Mouse (Mus musculus): ENCODE data around the gene Pip4k2a.
"Not testable (repeated sequence)": the region's sequence is repeated elsewhere in the genome, so short reads cannot be mapped to it uniquely, and the experiment has no call there.

Gene Pip4k2a

DNA sequence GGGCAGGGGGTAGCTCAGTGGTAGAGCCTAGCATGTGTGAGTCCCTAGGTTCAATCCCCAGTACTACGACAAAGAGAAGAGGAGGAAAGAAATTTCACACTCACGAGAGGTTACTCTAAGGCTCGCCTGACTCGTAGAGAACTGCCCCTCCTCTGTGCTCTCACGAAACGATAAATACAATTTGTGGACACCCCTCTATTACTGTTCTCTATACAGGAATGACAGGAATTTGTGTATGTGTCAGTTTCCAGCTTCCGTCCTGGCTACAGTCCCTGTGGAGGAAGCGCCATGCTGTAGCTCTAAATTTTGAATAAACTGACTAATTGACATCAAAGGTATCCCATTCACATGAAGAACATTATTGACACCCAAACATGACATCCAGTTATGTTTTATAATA is 90.7 kb downstream of the Pip4k2a start:
- ATAC-seq (ENCODE audit: insufficient number of reproducible peaks, low FRiP score, low TSS enrichment) = no peak

DNA sequence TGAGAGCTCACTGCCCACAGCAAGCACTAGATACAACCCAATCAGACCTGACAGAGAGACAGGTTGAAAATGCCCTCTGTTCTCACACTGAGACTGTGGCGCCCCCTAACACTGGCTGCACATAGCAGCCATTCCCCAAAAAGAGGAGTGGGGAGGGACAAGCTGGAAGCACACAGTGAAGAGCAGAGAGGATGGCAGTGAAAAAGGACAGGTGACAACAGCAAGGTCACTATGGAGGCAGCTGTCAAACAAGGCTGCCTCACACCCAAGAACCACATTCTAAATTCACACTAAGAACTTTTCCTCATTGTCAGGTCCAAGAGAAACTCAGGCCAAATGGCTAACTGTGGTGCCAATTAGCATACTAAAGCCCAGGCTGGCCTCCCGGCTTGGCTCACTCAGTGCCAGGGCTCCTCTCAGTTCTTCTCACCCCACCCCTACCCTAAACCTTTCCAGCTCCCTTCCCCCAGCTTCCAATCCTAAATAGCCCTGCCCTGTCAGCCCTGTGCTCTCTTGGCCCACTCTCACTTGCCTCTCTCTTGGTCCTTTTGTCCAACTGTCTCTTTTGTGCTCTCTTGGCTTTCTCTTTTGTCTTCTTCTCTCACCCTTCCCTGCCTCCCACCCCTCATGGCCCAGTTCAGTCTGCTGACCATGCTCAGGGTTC is 91.4 kb downstream of the Pip4k2a start:
- ATAC-seq (ENCODE audit: insufficient number of reproducible peaks, low FRiP score, low TSS enrichment) = peak; percentile 53

DNA sequence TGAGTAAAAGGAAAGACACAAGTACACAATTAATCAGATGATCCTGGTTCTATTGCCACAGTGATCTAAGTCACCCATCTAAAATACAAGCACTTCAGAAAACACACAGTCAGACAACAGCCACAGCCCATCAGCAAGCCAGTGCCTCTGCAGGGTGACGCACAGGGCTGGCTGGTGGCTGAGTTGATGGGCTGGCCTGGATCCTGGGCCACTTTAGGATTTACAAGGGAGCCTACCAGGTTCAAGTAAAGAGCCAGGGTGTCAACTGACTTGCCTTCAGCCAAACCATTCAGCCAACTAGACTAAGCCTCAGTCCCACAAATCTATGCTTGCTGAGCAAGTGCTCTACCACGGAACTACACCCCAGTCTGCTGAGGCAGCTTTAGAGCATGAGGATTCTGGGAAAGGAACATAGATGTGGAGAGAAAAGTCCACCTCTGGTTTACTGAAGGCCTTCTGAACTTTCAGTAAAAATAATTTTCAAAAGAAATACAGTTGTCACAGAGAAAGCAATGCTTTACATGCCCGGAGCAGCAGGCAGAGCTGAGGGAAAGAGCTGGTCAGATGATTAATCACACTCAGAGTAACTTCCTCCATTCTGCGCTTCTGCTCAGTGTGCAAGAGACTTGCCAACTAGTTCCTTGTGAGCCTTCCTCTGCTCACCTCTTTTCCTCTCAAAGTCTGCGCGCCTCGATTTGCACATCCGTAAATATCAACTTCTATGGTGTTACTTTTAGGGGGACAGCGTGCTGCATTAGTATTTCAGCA is 94.4 kb downstream of the Pip4k2a start:
- ATAC-seq (ENCODE audit: insufficient number of reproducible peaks, low FRiP score, low TSS enrichment) = no peak

DNA sequence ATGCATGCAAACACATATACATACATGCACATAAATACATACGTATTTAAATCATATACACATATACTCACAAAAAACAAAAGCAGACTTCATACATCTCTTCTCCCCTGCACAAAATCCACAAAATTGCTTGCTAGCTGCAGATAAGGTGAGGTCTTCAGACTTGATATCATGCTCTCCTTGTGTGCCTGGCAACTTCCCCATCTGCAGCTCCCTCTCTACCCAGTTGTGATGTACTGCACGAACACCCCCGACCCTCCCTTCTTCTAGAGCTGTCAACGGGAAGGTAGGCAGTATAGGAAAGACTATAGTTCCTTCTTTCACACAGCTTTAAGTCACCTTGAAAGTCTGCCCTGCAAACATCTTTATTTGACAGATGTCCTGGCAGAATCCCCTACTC is 96.8 kb downstream of the Pip4k2a start:
- ATAC-seq (ENCODE audit: insufficient number of reproducible peaks, low FRiP score, low TSS enrichment) = no peak

DNA sequence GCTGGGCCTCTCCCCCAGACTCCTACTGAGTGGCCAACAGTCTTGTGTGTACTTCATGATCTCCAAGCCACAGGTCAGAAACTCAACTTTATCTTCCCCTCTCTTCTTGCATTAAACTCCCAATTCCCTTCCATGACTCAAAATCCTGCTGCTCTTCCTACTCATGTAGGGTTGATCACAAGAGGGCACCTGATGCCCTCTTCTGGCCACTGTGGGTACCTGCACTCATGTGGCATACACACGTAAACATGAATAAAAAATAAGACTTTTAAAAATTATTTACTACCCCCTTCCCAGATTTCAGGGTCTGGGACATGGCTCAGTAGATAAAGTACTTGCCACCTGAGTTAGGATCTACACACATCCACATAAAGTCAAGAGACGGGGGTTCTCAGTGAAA is 97.3 kb downstream of the Pip4k2a start:
- no peak for ATAC-seq (ENCODE audit: insufficient number of reproducible peaks, low FRiP score, low TSS enrichment)

DNA sequence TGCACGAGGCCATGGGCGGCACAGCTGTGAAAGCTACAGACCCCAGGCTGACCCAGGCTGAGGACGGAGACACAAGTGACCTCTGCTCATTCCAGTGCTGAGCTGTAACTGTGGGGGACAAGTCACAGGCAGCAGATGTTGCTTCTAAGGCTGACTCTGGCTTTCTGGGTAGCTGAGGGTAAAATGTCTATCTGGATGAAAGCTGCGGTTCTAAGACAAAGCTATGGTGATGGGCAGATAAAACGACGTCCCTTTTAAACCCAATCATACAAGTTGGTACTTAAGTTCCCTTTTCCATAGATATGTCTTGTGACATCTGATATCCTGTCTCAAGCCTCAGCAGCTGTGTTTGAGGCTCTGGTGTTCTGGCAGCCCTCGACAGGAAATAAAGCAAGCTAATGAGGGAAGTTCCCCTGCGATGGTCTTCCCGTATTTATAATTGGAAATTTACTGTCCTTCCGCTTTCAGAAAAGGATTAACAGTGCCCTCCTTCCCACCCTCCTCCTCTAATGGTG is 100.1 kb downstream of the Pip4k2a start:
- no peak for ATAC-seq (ENCODE audit: insufficient number of reproducible peaks, low FRiP score, low TSS enrichment)

DNA sequence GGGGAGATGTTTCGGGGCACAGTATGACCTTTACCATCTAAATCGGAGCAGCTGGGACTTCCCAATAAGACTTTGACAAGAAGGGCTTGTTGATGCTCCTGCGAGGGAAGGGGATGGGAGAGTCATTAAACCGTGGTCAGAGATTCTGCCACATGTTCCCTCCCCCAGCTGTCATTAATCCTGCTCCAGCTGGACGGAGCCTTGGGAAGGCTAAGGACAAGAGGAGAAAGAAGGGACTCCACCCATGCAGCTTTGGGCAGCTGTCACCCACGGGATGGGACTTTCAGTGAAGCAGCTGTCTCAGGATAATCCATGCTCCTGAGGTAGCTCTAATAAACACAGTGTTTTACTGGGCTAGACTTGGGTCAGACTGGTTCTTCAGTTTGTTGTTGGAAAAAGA is 101.9 kb downstream of the Pip4k2a start:
- ATAC-seq (ENCODE audit: insufficient number of reproducible peaks, low FRiP score, low TSS enrichment) = no peak

DNA sequence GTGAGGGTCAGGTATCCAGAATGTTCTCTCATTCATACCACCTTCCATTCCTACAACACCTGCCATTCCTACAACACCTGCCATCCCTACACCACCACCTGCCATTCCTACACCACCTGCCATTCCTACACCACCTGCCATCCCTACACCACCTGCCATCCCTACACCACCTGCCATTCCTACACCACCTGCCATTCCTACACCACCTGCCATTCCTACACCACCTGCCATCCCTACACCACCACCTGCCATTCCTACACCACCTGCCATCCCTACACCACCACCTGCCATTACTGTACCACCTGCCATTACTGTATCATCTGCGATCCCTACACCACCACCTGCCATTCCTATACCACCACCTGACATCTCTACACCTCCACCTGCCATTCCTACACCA is 104.6 kb downstream of the Pip4k2a start:
- not testable (repeated sequence) for ATAC-seq (ENCODE audit: insufficient number of reproducible peaks, low FRiP score, low TSS enrichment)

DNA sequence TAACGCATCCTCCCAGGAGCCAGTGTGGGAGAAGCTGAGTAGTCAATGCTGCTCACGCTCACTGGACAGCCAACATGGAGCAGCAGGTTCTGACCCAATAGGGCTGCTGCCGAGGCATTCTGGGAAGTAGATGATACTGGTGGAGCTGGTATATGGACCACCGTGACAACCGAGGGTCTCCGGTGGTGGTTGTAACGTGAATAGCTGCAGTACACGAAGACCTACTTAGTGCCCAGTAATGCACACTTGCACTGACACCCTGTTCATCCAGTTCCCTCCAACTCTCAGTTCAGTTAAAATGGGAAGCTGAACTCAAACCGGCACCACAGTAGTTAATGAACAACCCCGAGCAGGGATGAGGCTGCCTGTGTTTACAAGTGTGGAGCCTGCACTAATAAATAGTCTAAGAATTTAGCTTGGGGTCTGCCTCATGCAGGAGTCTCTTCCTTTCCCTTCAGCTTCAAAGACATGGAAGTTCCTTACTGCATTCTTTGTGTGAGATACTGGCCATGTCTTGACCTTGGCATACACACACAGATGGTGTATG is 105.9 kb downstream of the Pip4k2a start:
- ATAC-seq (ENCODE audit: insufficient number of reproducible peaks, low FRiP score, low TSS enrichment) = no peak

DNA sequence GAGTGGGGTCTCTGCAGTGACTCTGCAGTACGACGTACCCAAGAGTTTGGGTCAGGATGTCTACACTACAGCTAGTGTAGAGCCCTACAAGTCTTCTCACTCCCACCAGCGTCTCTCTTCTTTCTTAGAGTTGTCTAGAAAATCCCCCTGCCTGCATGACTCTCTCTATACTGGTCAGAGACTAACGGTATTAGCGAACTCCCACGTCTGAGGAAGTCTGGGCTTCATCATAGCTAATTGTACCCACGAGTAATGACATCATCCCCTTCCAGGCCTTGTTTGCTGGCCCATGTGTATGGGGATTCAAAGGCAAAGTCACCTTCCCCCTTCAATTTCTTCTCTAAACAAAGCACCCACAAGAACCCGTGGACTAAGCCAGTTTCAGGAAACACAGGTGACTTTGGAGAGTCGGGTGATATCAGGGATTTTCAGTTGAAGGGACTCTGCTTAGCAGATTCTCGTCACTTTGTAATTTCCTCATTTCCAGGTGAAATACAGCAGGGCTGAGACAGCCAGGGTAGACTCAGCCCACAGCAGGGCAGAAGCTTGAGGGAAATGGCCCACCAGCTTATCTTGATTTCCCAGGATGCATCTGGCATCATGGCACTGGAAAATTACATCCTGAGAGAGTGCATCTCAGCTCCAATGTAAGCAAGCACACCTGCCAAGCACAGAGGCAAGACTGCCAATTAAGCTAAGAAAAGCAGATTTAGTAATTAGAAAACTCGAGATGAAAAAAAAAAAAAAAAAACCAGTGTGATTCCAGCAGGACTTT is 107.5 kb downstream of the Pip4k2a start:
- no peak for ATAC-seq (ENCODE audit: insufficient number of reproducible peaks, low FRiP score, low TSS enrichment)

DNA sequence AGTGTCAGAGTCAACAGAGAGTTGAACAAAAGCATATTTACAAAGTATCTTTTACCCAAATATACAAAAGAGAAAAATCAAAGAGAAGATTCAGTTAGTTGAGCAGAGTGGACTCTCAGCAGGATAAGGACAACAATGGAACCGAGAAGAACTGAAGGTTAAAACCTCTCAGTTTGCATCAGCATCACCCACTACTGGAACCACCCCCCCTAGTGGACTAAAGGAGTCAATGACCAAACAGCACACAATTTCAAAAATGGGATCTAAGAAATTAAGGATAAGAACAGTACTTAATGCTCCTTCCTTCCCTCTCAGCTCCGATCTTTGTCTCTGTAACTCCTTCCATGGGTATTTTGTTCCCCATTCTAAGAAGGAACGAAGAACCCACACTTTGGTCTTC is 113.6 kb downstream of the Pip4k2a start:
- ATAC-seq (ENCODE audit: insufficient number of reproducible peaks, low FRiP score, low TSS enrichment) = no peak

DNA sequence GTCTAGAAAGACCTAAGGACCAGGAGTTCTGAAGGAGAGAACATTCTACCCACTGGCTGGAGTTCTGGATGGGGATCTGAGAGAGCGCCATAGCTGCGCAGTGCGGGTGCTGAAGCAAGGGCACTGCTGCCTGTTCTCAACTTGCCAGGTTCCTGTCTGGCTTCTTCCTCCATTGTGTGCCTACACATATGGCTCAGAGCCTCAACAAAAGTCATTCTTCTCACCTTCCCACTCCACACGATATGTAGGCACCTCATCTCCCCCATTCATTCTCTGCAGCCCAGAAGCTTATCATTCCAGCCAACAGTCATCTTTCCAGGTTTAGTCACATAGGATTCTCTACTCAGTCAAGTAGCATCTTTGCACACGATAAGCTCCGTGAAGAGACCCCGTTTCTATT is 123.3 kb downstream of the Pip4k2a start:
- ATAC-seq (ENCODE audit: insufficient number of reproducible peaks, low FRiP score, low TSS enrichment) = no peak

DNA sequence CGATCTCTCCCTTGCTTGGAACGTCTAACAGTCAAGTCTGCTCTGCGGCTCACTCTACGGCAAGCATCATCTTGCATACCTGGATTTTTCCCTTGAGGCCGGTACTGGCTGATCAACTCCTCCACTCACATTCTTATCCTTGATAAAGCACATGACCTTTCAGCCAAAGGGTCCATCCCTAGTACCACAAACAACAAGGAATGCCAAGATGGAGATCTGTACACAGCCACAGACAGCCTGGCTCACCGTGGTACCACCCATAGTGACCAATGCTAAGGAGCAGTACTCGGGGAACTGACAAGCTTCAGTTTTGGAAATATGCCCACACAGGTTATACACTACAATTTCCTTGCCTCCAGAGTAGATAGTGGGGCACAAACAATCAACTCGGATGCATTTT is 123.9 kb downstream of the Pip4k2a start:
- ATAC-seq (ENCODE audit: insufficient number of reproducible peaks, low FRiP score, low TSS enrichment) = no peak

DNA sequence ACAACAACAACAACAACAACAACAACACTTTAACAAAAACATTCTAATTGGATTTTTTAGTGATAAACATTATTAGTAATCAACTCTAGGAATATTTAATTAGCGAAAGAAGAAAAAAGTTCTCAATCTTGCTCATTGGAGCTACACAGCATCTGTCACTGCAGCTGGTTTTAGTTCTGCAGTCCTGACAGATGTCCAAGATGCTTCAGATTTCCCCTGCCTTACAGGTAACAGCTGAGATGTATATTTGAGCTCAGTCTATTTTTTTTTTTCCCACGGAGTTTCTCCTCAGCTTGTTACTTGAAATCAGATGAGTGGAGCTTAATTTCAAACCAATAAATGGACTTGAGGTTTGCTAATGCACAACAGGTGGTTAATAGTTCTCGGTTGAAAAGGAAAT is 124.5 kb downstream of the Pip4k2a start:
- no peak for ATAC-seq (ENCODE audit: insufficient number of reproducible peaks, low FRiP score, low TSS enrichment)

DNA sequence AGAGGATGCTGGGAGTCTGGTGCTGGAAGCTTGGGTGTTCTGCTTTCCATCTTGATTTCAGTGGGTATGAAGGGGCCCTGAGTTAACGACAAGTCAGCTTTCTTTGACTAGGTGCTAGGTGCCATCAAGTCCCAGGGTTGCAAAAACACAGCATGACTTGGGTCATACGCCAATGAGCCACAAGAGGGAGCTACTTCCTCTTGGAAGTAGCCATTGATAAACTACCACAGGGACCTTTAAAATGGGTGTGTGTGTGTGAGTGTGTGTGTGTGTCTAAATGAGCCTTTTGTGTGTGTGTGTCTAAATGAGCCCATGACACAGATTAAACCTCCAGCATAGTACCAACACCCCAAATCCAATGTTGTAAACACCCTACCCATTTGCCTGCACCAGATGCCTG is 125.1 kb downstream of the Pip4k2a start:
- ATAC-seq (ENCODE audit: insufficient number of reproducible peaks, low FRiP score, low TSS enrichment) = peak; percentile 62; the same call in 1 of the 2 replicates

DNA sequence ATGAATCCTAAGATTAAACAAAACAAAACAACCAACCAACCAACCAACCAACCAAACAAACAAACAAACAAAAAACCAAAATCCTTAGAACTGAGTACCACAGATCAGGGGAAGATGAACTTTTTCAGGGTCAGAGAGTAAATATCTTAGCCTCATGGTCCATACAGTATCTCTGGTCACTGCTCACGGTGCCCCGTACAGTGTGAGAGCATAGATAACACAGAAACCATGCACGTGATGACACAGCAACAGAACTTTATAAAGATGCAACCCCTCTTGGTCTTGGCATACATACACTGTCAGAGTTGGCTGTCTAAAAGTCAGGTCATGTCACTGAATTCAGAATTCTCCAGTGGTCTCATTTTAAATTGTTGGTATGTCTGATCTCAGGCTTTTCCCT is 126.8 kb downstream of the Pip4k2a start:
- ATAC-seq (ENCODE audit: insufficient number of reproducible peaks, low FRiP score, low TSS enrichment) = no peak

DNA sequence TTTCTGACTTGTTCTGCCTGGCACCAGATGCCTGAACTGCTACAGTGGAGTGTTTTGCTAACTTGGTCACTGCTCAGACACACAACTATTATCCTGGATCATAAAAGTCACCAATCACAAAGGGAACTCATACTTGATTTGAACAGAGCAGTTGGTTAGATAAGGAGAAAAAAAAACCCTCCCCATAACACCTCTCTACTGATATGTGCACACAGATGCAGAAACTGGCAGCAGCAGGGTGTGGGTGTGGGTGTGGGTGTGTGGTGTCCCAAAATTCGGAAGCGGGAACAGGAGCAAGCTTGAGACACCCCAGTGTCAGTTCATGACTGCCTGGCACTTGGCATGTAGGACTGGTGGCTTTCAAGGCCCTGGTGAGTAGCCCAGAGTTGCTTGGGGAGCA is 130.9 kb downstream of the Pip4k2a start:
- ATAC-seq (ENCODE audit: insufficient number of reproducible peaks, low FRiP score, low TSS enrichment) = no peak

DNA sequence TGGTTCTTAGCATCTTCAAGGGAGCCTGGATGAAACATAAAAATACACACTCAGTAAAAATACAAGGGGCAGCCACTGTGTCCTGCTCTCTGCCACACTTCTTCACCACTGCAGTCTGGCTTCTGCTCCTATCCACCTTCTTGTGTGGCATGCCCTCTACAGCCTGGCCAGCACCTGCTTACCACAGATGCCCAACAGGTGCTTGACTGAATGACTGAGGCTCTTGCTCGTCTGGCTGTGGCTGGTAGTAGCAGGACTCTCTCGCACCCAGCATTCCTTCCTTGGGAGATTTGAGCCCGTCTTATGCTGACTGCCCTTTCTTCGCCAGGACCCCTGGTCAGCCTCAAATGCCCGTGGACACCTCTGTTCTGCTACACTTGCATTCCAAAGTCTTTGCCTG is 133.2 kb downstream of the Pip4k2a start:
- no peak for ATAC-seq (ENCODE audit: insufficient number of reproducible peaks, low FRiP score, low TSS enrichment)

DNA sequence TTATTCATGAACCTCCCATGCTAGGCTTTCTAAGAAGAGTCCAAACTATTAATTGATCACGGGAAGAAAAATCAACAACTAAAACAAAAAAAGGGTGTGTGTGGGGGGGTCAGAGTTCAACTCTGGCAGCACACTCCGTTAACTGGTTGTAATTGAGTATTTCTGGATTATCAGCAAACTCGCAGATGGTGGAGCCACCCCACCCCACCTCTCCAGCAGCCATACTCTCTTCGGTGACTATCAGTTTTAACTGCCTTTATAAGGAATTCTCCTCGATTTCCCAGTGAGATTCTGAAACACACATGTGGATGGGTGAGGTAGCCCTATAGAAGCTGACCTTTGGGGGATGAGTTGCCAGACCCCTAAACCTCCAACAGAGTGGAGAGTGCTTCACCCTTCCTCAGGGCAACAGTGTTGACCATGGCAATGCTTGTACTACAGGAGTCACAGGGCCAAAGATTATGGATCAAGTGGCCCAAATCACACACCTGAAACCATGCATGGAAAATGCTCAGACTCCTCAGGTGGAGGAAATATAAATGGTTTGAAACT is 136.2 kb downstream of the Pip4k2a start:
- ATAC-seq (ENCODE audit: insufficient number of reproducible peaks, low FRiP score, low TSS enrichment) = no peak

DNA sequence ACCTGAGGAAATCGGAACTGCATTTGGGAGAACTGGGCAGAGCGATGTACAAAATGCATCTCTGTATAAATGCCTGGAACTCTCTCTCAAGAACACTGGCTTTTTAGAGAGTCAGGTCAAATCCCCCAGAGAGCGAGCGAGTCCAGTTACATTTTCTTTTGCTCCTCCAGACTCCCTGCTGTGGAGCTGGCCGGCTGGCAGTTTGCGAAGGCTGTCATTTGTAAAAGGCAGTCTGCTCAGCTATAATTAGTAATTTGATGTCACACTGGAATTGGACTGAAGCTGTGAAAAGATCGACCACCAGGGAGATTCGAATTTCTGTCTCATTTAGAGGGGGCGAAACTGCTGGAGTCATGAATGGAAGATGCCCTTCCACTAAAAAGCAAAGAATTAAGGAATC is 137.2 kb downstream of the Pip4k2a start:
- ATAC-seq (ENCODE audit: insufficient number of reproducible peaks, low FRiP score, low TSS enrichment) = no peak; the same call in 1 of the 2 replicates

DNA sequence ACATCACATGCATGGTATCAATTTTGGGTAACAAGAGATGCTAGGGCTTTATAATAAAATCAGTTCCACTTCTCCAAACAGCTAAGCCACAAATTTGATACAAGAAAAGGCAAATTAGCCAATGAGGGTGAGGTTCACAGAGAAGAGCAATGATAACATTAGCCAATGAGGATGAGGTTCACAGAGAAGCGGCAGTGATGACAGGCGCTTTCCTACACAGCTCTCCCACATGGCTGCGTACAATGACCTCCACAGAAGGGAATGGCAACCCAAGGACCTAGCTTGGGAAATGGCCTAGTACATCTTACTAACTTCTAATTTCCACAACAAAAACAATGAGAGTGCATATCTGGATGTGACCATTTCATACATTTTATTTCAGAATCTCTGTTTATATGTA is 140.0 kb downstream of the Pip4k2a start:
- no peak for ATAC-seq (ENCODE audit: insufficient number of reproducible peaks, low FRiP score, low TSS enrichment)
